Mouse (Mus musculus): Measurements from ENCODE around the gene Foxp2. TPM values are rescaled to one million over a fixed set of nuclear protein-coding genes. Genes with fewer than 3 reads are reported as not detected.

Foxp2 gene
- total and polyA plus RNA-seq, 3 experiments: 3.5 TPM; not detected in 2

GRCm38 (mm10) chr6:15355852-15356251, 454.7 kb downstream of the Foxp2 start:
- ATAC-seq (ENCODE audit: extremely low read depth, insufficient number of reproducible peaks, low FRiP score, poor library complexity, severe bottlenecking) (no peak), DNase-seq (ENCODE audit: low spot score) (no peak)
- H3K36me3 ChIP-seq (replicated peaks): no peaks in the 10 kb centered on the region

GRCm38 (mm10) chr6:15370281-15370680, 469.1 kb downstream of the Foxp2 start:
- TF ChIP-seq POLR2AphosphoS5 (IDR thresholded peaks at IDR 0.05; ENCODE audit: insufficient replicate concordance, low read depth, low read length) (no peak), GATA1 (IDR thresholded peaks at IDR 0.05; ENCODE audit: borderline replicate concordance, low read length) (no peak), GATA2 (IDR thresholded peaks at IDR 0.05; ENCODE audit: borderline replicate concordance, low read depth, low read length) (no peak), CTCF (IDR thresholded peaks at IDR 0.05; ENCODE audit: low read depth, low read length) (no peak), TAL1 (conservative IDR thresholded peaks at IDR 0.05; ENCODE audit: low read depth, low read length) (no peak)
- ATAC-seq (ENCODE audit: extremely low read depth, insufficient number of reproducible peaks, low FRiP score, poor library complexity, severe bottlenecking) (no peak), DNase-seq (ENCODE audit: low spot score) (no peak)
- H3K4me3 ChIP-seq (ENCODE audit: low read depth, low read length): no peak overlapping the region
- no peaks in the 10 kb centered on the region for H3K4me1 ChIP-seq (ENCODE audit: insufficient read depth, low read depth, low read length)
- no peaks in the 10 kb centered on the region for H3K36me3 ChIP-seq (replicated peaks)
- no peaks in the 10 kb centered on the region for H3K9me3 ChIP-seq (replicated peaks)
- no peaks in the 10 kb centered on the region for H3K27me3 ChIP-seq (ENCODE audit: insufficient read depth, low read length)

More at GRCm38 (mm10) chr6:15355852-15356251, 454.7 kb downstream of the Foxp2 start:
- Histone ChIP-seq H3K27me3 (ENCODE audit: insufficient read depth, low read length) (no peaks in the 10 kb centered on the region), H3K4me3 (ENCODE audit: low read depth, low read length) (no peak overlapping the region), H3K4me1 (ENCODE audit: insufficient read depth, low read depth, low read length) (no peaks in the 10 kb centered on the region), H3K9me3 (replicated peaks) (no peaks in the 10 kb centered on the region)
- TF ChIP-seq CTCF (IDR thresholded peaks at IDR 0.05; ENCODE audit: low read depth, low read length): no peak

- no peak for ATAC-seq (ENCODE audit: extremely low read depth, insufficient number of reproducible peaks, low FRiP score, poor library complexity, severe bottlenecking)
- H3K4me1 ChIP-seq (ENCODE audit: insufficient read depth, low read depth, low read length): no peaks in the 10 kb centered on the region
- H3K27me3 ChIP-seq (ENCODE audit: insufficient read depth, low read length): no peaks in the 10 kb centered on the region
- H3K9me3 ChIP-seq (replicated peaks): no peaks in the 10 kb centered on the region
- no peak for DNase-seq (ENCODE audit: low spot score)
- TF ChIP-seq POLR2AphosphoS5 (IDR thresholded peaks at IDR 0.05; ENCODE audit: insufficient replicate concordance, low read depth, low read length): no peak
- TF ChIP-seq GATA1 (IDR thresholded peaks at IDR 0.05; ENCODE audit: borderline replicate concordance, low read length): no peak
- TF ChIP-seq TAL1 (conservative IDR thresholded peaks at IDR 0.05; ENCODE audit: low read depth, low read length): no peak
- TF ChIP-seq GATA2 (IDR thresholded peaks at IDR 0.05; ENCODE audit: borderline replicate concordance, low read depth, low read length): no peak
- no peak for TF ChIP-seq CTCF (IDR thresholded peaks at IDR 0.05; ENCODE audit: low read depth, low read length)
- H3K4me3 ChIP-seq (ENCODE audit: low read depth, low read length): no peak overlapping the region
- H3K36me3 ChIP-seq (replicated peaks): no peaks in the 10 kb centered on the region
These were observed 469.7 kb downstream of the Foxp2 start for GRCm38 (mm10) chr6:15370827-15371226.

- TF ChIP-seq POLR2AphosphoS5 (IDR thresholded peaks at IDR 0.05; ENCODE audit: insufficient replicate concordance, low read depth, low read length): no peak
- no peak for TF ChIP-seq CTCF (IDR thresholded peaks at IDR 0.05; ENCODE audit: low read depth, low read length)
- TF ChIP-seq TAL1 (conservative IDR thresholded peaks at IDR 0.05; ENCODE audit: low read depth, low read length): no peak
- no peak for TF ChIP-seq GATA1 (IDR thresholded peaks at IDR 0.05; ENCODE audit: borderline replicate concordance, low read length)
- TF ChIP-seq GATA2 (IDR thresholded peaks at IDR 0.05; ENCODE audit: borderline replicate concordance, low read depth, low read length): no peak
- no peaks in the 10 kb centered on the region for H3K4me1 ChIP-seq (ENCODE audit: insufficient read depth, low read depth, low read length)
- H3K4me3 ChIP-seq (ENCODE audit: low read depth, low read length): no peak overlapping the region
- DNase-seq (ENCODE audit: low spot score) (no peak), ATAC-seq (ENCODE audit: extremely low read depth, insufficient number of reproducible peaks, low FRiP score, poor library complexity, severe bottlenecking) (no peak)
- H3K9me3 ChIP-seq (replicated peaks): no peaks in the 10 kb centered on the region
- H3K36me3 ChIP-seq (replicated peaks): no peaks in the 10 kb centered on the region
- H3K27me3 ChIP-seq (ENCODE audit: insufficient read depth, low read length): peaks cover 2% of the 10 kb centered on the region; the same call in 1 of the 2 replicates
These were observed 472.5 kb downstream of the Foxp2 start for GRCm38 (mm10) chr6:15373621-15374020.

GRCm38 (mm10) chr6:15378261-15378660, 477.1 kb downstream of the Foxp2 start:
- no peak for ATAC-seq (ENCODE audit: extremely low read depth, insufficient number of reproducible peaks, low FRiP score, poor library complexity, severe bottlenecking)

GRCm38 (mm10) chr6:15396462-15396861, 495.3 kb downstream of the Foxp2 start:
- Histone ChIP-seq H3K9me3 (replicated peaks) (no peaks in the 10 kb centered on the region), H3K4me3 (ENCODE audit: low read depth, low read length) (no peak overlapping the region), H3K27me3 (ENCODE audit: insufficient read depth, low read length) (no peaks in the 10 kb centered on the region), H3K36me3 (replicated peaks) (no peaks in the 10 kb centered on the region), H3K4me1 (ENCODE audit: insufficient read depth, low read depth, low read length) (no peaks in the 10 kb centered on the region)
- DNase-seq (ENCODE audit: low spot score) (no peak), ATAC-seq (ENCODE audit: extremely low read depth, insufficient number of reproducible peaks, low FRiP score, poor library complexity, severe bottlenecking) (no peak)
- TF ChIP-seq TAL1 (conservative IDR thresholded peaks at IDR 0.05; ENCODE audit: low read depth, low read length): no peak
- no peak for TF ChIP-seq GATA2 (IDR thresholded peaks at IDR 0.05; ENCODE audit: borderline replicate concordance, low read depth, low read length)
- TF ChIP-seq POLR2AphosphoS5 (IDR thresholded peaks at IDR 0.05; ENCODE audit: insufficient replicate concordance, low read depth, low read length): no peak
- no peak for TF ChIP-seq GATA1 (IDR thresholded peaks at IDR 0.05; ENCODE audit: borderline replicate concordance, low read length)
- TF ChIP-seq CTCF (IDR thresholded peaks at IDR 0.05; ENCODE audit: low read depth, low read length): no peak

More at GRCm38 (mm10) chr6:15378261-15378660, 477.1 kb downstream of the Foxp2 start:
- TF ChIP-seq CTCF (IDR thresholded peaks at IDR 0.05; ENCODE audit: low read depth, low read length): no peak
- no peak for TF ChIP-seq GATA1 (IDR thresholded peaks at IDR 0.05; ENCODE audit: borderline replicate concordance, low read length)
- TF ChIP-seq POLR2AphosphoS5 (IDR thresholded peaks at IDR 0.05; ENCODE audit: insufficient replicate concordance, low read depth, low read length): no peak
- TF ChIP-seq TAL1 (conservative IDR thresholded peaks at IDR 0.05; ENCODE audit: low read depth, low read length): no peak
- TF ChIP-seq GATA2 (IDR thresholded peaks at IDR 0.05; ENCODE audit: borderline replicate concordance, low read depth, low read length): no peak
- peaks cover 2% of the 10 kb centered on the region; the same call in 1 of the 2 replicates for H3K27me3 ChIP-seq (ENCODE audit: insufficient read depth, low read length)
- no peaks in the 10 kb centered on the region for H3K4me1 ChIP-seq (ENCODE audit: insufficient read depth, low read depth, low read length)
- no peak overlapping the region for H3K4me3 ChIP-seq (ENCODE audit: low read depth, low read length)
- no peaks in the 10 kb centered on the region for H3K36me3 ChIP-seq (replicated peaks)
- no peak for DNase-seq (ENCODE audit: low spot score)
- no peaks in the 10 kb centered on the region for H3K9me3 ChIP-seq (replicated peaks)
